Mouse (Mus musculus) skeletal muscle tissue, adult 2 months (tissue): ENCODE data around the gene Gabarapl2.

Experiments used
- DNase-seq: peaks from one replicate; pipeline ENCODE4 v3.0.0-alpha.2; 2012; ENCODE audit warnings: low read depth, low spot score

Gene Gabarapl2

DNA sequence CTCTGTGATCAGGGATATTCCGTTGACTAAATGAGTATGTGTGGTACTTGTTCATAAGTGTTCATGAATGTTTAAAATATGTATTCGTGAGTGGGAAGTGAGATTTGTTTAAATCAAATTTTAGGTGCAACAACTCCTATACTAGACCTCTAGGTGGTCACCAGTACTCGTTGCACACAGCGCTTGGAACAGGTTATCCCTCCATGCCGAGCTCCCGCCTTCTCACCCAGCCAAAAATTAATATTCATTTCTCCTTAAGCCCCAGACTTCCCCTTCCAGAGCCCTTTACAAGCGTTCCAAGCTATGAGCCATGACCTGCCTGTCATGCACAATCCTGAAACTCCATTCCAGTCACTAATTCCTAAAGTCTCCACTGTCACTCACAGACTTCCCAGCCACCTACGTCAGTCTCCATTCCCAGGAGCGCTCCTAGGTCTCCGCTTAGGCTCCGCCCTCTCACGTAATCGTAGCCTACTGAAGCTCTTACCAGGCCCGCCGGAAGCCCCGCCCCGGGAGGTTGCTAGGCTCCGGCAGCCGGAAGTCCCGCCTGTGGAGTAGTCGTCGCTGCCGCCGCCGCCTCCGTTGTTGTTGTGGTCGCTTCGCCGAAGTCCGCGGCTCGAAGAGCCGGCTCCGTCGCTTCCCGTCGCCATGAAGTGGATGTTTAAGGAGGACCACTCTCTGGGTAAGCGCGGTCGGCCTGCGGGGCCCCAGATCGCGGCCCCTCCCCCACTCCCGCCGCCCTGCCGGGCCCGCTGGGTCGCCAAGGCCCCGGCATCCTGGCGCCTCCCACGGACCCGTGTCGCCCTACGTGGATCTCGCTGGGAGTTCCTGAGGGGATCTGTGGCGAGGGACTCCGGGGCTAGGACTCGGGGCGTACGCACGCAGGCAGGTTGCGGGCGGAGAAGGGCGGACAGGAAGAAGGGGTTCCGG is at the start of gene Gabarapl2:
TSS of gene Gabarapl2 (plus strand) at position 533 of the 930 bp plus-strand sequence.
- peak; percentile 92 for DNase-seq

DNA sequence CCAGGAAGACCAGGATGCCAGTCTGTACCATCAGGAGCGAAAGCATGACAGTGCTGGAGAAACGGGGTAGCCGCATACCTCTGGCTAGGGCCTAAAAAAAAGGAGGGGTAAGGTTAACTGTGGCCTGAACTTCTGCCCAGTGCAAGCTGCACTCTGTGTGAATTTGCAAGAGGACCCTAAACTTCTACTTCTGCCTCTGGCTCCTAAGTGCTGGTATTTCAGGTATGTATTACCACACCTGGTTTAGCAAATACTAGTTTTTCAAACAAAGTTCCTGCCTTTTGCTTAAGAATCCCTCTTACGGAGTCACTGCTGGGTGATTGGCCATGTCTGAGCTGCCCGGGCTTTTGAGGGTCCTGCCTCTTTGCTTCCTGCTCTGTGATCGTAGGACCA is 49.6 kb upstream of the Gabarapl2 start:
- no peak for DNase-seq

GRCm38 (mm10) chr8:111891983-111892382 is 48.5 kb upstream of the Gabarapl2 start:
- no peak for DNase-seq

DNA sequence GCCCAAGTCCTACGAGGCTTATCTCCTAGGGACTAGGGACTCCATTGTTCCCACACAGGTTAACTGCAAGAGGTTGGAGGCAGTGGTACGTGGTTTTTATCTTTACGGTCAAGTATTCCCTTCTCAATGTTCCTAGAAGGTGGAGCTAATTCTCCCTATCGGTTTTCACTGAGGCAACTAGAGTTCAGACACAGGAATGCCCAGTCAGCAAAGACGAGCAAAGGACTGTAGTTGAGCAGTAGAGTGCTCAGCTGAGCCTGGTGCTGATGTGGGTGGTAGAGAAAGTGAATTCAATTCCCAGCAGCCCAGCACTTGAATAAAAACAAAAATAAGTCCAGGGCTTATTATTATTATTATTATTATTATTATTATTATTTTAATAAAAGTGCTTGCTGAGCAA is 47.9 kb upstream of the Gabarapl2 start:
- no peak for DNase-seq

- DNase-seq = no peak
Measured at GRCm38 (mm10) chr8:111894955-111895354, 45.5 kb upstream of the Gabarapl2 start.

DNA sequence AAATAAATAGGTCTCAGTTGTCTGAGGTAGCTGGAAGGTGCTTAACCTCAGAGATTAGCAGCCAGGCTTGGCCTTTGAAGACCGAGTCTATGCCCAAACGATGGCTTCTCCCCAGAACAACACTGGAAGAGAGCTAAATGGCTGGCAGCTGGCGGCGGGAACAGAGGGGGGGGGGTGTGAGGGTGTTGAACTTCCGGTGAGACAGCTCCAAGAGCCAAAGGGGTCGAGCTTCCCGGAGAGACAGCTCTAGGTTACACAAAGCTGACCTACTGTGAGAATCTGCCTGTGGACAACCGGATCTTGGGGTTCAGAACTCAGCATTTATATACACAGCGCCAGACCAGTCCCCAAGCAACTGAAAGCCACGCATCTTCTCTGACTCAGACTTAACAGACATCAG is 41.9 kb upstream of the Gabarapl2 start:
- no peak for DNase-seq

DNA sequence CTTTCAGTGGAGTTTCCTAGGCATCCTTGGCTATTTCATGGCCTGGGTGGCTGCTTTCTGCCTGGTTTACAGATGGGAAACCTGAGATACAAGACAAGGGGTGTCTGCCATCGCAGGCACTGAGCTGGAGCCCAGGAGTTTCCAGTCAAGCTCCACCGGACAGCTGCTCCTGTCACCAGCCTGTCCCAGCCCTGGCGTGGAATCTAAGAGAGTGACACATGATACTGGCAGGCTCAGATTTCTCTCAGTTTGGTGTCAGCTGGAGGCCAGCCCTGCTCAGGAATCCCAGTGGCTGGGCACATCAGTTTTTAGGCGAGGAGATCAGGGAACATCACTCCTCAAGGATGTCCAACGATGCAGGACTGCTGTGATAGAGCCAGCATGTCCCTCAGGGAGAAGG is 38.4 kb upstream of the Gabarapl2 start:
- peak; percentile 74 for DNase-seq

DNA sequence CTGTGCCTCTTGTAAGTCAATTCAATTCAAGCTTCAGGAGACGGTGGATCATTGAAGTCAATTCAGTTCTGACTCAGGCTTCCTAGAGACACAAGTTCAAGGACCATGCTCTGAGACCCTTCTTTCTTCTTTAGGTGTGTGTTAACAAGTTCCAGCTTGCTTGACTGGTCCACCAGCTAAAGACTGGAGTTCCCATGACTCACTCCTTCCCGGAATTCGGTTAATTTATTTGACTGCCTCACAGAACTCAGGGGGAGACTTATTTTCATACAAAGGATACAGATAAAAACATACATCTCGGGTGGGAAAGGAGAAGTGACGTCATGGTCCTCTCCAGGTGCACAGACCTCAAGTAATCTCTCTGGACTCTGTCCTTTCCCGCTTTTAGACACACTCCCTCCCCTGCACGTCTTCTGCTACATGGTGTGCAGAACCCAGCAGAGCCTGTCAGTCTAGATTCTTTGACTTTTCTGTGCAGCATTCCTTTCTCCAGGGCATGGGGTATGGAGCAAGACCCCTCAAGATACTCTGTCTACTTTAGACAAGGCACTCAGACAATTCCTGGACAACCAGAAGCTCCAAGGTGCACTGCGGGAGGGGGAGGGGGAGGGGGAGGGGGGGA is 34.9 kb upstream of the Gabarapl2 start:
- DNase-seq = no peak

- DNase-seq = no peak
Measured at GRCm38 (mm10) chr8:111909621-111910450, 30.7 kb upstream of the Gabarapl2 start, which contains the start of gene Chst5. Gene Chst5, minus strand, starts transcription at chr8:111910447.

DNA sequence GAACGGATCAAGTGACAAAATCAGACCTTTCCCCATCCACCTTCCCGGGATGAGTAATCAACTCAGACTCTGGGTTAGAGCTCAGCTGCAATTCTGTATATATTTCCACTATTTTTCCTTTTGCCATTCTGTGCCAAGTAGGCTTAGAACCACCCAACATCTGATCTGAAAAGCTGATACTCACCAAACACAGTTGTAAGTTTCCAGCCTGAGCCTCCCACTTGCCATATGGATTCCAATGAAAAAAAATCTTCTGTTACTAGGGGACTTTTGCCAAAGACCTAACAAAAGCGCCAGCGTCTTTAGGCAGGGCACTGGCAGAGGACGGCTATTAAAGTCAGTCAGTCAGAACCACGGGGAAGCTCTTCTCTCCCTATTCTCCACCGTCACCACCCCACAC is 28.9 kb upstream of the Gabarapl2 start:
- no peak for DNase-seq

DNA sequence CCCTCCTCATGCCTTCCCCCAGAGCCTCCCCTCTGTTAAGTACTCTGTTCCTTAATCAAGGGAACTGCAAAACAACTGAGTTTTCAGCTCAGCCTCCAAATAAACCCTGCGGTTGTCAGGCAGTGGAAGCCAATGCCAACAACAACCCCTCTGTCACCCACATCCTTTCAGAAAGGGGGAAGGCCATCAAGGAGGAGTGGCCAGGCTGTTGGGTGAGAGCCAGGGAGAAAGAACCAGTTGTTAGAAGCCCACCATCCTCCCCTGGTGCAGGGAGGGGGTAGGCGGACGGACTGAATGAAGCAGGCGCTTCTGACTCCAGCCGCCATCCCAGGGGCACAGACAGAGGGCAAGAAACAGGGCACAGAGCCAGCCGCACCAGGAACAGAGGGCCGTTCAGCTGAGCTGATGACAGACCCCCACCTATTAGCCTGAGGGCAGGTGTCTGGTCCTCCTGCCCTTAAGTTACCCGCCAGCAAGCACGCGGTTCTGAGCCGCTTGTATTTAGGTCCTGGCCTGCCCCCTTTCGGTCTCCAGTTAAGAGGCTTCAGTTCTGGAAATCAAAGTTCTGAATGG is 27.6 kb upstream of the Gabarapl2 start:
- no peak for DNase-seq

DNA sequence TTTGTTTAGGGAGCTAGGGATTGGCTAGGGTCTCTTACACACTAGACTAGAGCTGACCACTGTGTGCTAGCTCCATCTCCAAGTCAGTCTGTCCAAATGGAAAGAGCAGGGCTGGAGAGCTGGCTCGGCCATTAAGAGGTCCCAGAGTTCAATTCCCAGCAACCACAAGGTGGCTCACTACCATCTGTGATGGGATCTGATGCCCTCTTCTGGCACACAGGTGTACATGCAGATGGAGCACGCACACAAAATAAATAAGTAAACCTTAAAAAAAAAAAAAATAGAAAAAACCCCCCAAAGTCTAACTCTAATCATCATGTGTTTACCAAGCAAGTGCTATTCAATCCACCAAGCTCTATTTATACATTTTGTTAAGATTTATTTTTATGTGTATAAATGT is 20.8 kb upstream of the Gabarapl2 start:
- no peak for DNase-seq

GRCm38 (mm10) chr8:111920971-111921370 is 19.5 kb upstream of the Gabarapl2 start:
- no peak for DNase-seq

GRCm38 (mm10) chr8:111923383-111923804 is 17.1 kb upstream of the Gabarapl2 start:
- peak; percentile 50 for DNase-seq

DNA sequence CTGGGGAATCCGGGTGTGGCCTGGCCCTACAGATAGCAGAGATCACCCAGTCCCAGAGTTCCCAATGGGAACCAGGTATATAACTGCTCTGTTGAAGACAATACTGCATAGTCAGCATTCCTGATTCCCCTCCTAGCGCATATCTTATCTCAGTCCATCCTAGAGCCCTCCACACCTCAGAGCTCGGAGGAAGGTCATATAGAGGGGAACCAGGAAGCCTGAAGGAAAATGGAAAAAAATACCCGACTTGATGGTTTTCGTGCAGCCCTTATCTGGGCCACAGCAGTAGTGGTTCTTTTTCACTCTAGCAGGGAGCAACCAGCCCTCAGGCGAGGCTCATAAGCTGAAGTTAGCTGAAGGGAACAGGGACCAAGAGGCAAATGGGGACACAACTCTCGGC is 15.5 kb upstream of the Gabarapl2 start:
- no peak for DNase-seq

DNA sequence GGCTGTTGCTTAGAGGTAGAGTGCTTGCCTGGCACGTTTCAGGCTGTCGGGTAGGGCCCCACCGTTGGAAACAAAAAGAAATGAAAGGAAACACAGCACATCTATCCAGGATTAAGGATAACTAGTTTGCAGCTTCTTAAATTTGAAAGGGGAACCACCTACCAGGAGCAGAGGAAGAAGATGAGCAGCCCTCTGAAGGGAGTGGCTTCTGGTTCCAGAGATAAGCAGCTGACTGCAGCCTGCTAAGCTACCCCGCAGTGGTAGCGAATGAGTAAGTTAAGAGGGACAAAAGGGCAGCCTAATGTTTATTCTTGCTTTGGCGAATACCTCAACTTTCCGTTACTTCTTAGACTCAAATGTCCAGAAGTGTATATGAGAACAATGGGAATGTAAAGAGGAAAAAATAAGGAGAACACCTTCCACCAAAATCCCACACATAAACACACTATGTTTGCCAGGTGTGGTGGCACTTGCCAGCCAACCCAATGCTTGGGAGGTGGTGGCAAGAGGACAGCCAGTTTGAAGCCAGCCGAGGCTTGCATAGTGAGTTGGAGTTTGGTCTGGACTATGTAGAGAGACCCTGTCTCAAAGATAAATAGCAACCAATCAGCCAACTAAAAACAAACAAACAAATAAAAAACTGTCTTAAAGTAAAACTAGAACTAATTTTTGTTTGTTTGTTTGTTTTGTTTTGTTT is 10.7 kb upstream of the Gabarapl2 start:
- no peak for DNase-seq

GRCm38 (mm10) chr8:111931721-111932120 is 8.8 kb upstream of the Gabarapl2 start:
- no peak for DNase-seq

- peak; percentile 71 for DNase-seq
Measured at GRCm38 (mm10) chr8:111932580-111933336, 7.7 kb upstream of the Gabarapl2 start.

GRCm38 (mm10) chr8:111933348-111934076 is 7.0 kb upstream of the Gabarapl2 start, which contains the start of gene Tmem231:
Gene Tmem231, minus strand, starts transcription at chr8:111933881.
- peak; percentile 76 for DNase-seq
